Mouse (Mus musculus) limb, embryonic 13.5 days (tissue): ENCODE data around the gene Decr2. TPM values are rescaled to one million over a fixed set of nuclear protein-coding genes. Genes with fewer than 3 reads are reported as not detected.
"Not testable (repeated sequence)": the region's sequence is repeated elsewhere in the genome, so short reads cannot be mapped to it uniquely, and the experiment has no call there.

Source experiments
- ATAC-seq: fragments of 200-750 bp; cut with Nextera tagmentation; 2 replicates; pipeline ENCODE4 v1.8.0; 2017; ENCODE audit warnings: low read depth, moderate number of reproducible peaks, moderate TSS enrichment; ENCODE audit not compliant: low FRiP score
- H3K27ac ChIP-seq: fragments of 300-500 bp; sonication (generic); 2 replicates; pipeline ENCODE4 v1.5.1; 2015; ENCODE audit warnings: inconsistent platforms, mild to moderate bottlenecking, moderate library complexity
- H3K27me3 ChIP-seq: fragments of 300-500 bp; sonication (generic); 2 replicates; pipeline ENCODE4 v1.6.1; 2015; ENCODE audit warnings: mild to moderate bottlenecking, inconsistent platforms
- H3K36me3 ChIP-seq: fragments of 300-500 bp; sonication (generic); 2 replicates; pipeline ENCODE4 v1.6.1; 2015; ENCODE audit warnings: inconsistent platforms, mild to moderate bottlenecking, moderate library complexity
- H3K4me1 ChIP-seq: fragments of 300-500 bp; sonication (generic); 2 replicates; pipeline ENCODE4 v1.6.1; 2015; ENCODE audit warnings: inconsistent platforms
- H3K4me2 ChIP-seq: fragments of 300-500 bp; sonication (generic); replicated peaks from 2 replicates; pipeline ENCODE4 v1.6.1; 2015; ENCODE audit warnings: inconsistent platforms, mild to moderate bottlenecking, moderate library complexity
- H3K4me3 ChIP-seq: fragments of 300-500 bp; sonication (generic); 2 replicates; pipeline ENCODE4 v1.5.1; 2015; ENCODE audit warnings: moderate library complexity, mild to moderate bottlenecking, inconsistent platforms
- H3K9ac ChIP-seq: fragments of 300-500 bp; sonication (generic); 2 replicates; pipeline ENCODE4 v1.6.1; 2015; ENCODE audit warnings: mild to moderate bottlenecking, inconsistent platforms
- H3K9me3 ChIP-seq: fragments of 300-500 bp; sonication (generic); 2 replicates; pipeline ENCODE4 v1.6.1; 2016; ENCODE audit warnings: inconsistent platforms
- WGBS: fragments of 180-500 bp; shearing (Covaris S2); methylation state at CpG from one replicate; pipeline ENCODE4 v1.1.7; 2015; 5-methylcytosine and 5-hydroxymethylcytosine counted together
- polyA plus RNA-seq: library from polyadenylated mRNA; unstranded; fragments of >200 nt; fragmentation: Nextera tagmentation; extraction: Ambion mirVana; gene quantifications from 2 replicates; pipeline ENCODE4 v1.2.1, GENCODE M21; 2015

The Decr2 gene
- polyA plus RNA-seq, 1 experiment from 2014 or later: 36.2 TPM

DNA sequence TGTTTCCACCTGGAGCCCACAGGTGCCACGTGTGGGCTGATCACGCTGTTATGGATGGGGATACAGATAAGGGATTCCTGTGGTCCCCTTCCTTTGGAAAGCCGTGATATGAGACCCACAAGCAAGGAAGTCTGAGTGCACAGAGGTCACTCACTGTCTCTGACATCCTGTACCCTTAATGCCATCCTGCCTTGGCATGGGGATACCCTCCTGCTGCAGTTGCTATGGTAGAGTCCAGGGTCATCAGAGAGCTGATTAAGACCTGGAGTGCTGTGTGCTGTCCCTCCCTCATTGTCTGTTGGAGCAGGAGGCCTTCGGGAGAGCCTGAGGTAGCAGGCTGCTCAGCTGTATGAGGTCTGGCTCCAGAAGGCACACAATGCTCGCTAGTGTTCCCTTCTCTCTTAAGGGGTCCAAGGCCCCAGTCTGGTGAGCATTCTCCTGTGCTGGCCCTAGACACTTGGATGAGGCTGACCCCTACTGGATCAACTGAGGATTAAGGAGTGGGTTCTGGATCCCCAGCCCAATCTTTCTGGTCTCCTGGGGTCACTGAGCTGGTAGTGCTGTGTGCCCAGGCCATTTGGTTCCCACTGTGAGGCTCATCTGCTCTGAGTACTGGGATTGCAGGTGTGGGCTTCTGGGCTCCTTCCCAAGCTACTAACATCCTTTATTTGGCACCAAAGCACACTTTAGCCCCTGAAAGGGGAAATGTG is 32.4 kb upstream of the Decr2 start:
- WGBS: 65% methylated on average over 5 of the region's 5 CpGs
- peak overlapping the region; percentile 80; the same call in 1 of the 2 replicates for H3K4me3 ChIP-seq
- no peak for ATAC-seq

DNA sequence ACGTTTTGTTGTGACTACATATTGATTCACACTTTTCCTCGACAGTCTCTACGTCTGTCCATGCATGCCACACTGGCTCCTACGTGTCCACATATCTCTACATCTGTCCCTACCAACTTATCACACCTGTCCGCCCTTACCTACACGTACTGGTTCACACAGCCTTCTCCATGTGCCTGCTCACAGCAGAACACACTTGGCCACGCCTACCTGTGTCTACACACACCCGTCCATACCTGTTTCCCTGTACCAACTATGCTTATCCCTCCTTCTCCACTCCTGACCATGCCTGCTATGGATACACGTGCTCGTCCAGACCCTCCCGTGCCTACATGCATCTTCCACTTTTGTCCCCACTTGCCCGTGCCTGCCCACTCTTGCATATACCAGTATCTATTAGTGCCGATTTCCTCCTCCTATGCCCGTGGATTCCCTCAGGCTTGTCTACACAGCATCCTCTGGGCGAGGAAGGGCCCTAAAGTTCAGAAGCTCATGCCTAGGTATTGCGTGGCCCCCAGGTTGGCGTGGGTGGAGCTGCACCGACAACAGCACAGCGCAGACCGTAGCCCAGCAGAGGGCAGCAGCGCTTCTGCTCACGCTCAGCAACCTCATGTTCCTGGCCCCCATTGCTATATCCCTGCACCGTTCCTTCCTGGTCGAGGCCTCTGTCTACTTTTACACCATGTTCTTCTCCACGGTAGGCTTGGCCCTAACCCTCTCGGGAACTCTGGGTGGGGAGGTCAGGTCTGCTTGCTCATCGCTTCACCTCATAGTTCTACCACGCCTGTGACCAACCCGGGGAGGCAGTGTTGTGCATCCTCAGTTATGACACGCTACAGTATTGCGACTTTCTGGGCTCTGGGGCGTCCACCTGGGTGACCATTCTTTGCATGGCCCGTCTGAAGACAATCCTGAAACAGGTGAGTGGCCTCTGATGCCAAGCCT is 29.9 kb upstream of the Decr2 start:
- Histone ChIP-seq H3K27me3 (peaks cover 49% of the 10 kb centered on the region), H3K9me3 (no peaks in the 10 kb centered on the region), H3K4me2 (no peak overlapping the region; the same call in 1 of the 2 replicates), H3K27ac (no peak overlapping the region), H3K36me3 (peaks cover 1% of the 10 kb centered on the region), H3K4me3 (no peak overlapping the region), H3K9ac (0 out of 2 replicates have a peak overlapping the region, but pooled peaks have one; percentile 9), H3K4me1 (peaks cover 18% of the 10 kb centered on the region)
- WGBS: 48% methylated on average over 33 of the region's 33 CpGs
- no peak; the same call in 1 of the 2 replicates for ATAC-seq

More for the DNA sequence above, 32.4 kb upstream of the Decr2 start:
- H3K27ac ChIP-seq: no peak overlapping the region
- H3K9ac ChIP-seq: no peak overlapping the region; the same call in 1 of the 2 replicates
- peaks cover 27% of the 10 kb centered on the region for H3K36me3 ChIP-seq
- no peak overlapping the region for H3K4me2 ChIP-seq
- H3K4me1 ChIP-seq: peaks cover 18% of the 10 kb centered on the region
- H3K27me3 ChIP-seq: peaks cover 24% of the 10 kb centered on the region
- no peaks in the 10 kb centered on the region for H3K9me3 ChIP-seq

DNA sequence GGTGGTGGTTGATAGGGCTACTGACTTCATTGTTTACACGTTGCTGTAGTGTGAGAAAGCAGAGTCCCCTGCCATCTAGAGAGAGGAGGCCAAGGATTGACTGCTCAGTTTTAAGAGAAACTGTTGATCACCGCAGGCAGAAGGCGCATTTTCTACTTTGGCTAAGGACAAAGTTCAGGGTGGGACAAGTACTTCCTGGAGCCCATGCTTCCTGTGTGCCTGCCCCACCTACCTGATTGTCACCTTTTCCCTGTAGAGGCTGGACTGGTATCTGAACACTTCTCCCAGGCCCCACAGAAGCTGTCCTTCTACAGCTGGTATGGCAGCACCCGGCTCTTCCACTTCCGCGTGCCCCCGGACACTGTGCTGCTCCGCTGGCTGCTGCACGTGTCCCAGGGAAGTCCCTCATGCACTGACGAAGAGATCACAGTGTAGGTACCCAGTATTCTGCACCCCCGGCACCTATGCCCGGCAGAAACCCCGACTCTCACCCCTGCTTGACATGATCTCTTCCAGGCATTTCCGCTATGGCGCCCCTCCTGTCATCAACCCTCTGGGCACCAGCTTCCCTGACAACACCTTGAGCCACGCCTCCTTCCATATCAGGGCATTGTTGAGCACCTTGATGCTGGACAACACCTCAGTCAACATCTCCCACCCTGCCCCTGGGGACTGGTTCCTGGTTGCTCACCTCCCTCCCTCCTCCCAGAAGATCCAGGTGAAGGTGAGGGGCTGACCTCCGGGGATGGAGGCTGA is 26.5 kb upstream of the Decr2 start:
- Histone ChIP-seq H3K36me3 (no peaks in the 10 kb centered on the region), H3K4me1 (peaks cover 6% of the 10 kb centered on the region; the same call in 1 of the 2 replicates), H3K4me3 (no peak overlapping the region), H3K27me3 (peaks cover 83% of the 10 kb centered on the region), H3K9ac (no peak overlapping the region), H3K27ac (no peak overlapping the region), H3K9me3 (no peaks in the 10 kb centered on the region), H3K4me2 (no peak overlapping the region)
- ATAC-seq: no peak
- 83% methylated on average over 17 of the region's 17 CpGs for WGBS

DNA sequence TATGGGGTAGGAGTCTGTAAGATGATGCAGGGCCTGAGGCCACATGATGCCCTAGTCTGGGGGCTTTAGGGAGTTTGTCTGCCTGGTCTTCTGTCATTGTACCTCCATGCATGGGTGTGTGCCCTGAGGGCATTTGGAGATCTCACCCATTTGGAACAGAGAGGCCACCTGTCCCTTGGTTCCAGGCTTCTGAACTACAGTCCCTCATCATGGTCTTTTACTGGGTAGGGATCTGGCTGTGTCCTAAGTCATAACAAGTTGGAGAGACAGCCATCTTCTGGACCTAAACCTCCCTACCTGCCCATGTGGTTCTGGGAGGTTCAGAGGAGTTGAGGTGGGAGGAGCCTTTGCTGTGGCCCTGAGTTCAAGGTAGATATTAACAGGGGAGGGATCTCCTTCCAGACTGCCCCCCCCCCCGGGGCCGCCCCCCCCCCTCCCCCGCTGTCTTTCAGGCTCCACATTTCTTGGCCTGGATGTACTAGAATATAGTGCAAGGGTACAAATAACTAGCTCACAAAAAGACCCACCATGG is 25.9 kb upstream of the Decr2 start:
- Histone ChIP-seq H3K9ac (no peak overlapping the region), H3K27me3 (peaks cover 90% of the 10 kb centered on the region), H3K4me2 (no peak overlapping the region), H3K9me3 (no peaks in the 10 kb centered on the region), H3K36me3 (no peaks in the 10 kb centered on the region), H3K4me1 (peaks cover 9% of the 10 kb centered on the region), H3K4me3 (no peak overlapping the region), H3K27ac (no peak overlapping the region)
- ATAC-seq: no peak
- WGBS: 68% methylated on average over 3 of the region's 3 CpGs

DNA sequence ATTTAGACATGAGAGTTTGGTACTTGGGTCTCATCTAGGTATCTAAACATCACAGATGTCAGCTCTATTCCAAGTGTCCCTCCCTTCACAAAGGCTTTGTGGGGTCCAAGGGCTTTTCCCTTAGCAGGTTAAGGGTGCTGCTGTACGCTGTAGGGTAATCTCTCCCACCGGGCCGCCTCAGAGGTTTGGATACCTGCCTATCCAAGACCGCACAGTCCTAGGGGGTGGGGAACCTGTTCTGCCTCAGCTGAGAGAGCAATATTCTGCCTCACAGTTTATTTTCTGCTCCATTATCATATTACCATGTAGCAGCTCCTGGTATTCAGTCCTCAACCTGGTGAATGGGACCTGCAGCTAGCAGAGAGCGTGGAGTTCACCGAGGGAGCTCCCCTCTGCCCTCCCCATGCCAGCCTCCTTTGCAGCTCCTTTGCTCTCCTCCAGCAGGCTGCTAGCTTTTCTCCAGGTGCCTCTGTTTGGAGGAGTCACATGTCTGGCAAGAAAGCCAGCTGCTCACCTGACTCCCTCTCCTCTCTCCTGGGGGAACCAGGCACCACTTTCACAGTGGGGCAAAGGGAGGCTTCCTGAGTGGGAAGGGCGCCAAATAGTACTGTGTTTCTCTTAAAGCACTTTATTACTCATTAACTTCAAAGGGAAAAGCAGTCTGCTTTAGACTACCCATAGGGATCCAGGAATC is 25.2 kb upstream of the Decr2 start:
- no peak overlapping the region for H3K4me3 ChIP-seq
- no peaks in the 10 kb centered on the region for H3K36me3 ChIP-seq
- no peak overlapping the region for H3K9ac ChIP-seq
- ATAC-seq: no peak
- 77% methylated on average over 7 of the region's 7 CpGs for WGBS
- peaks cover 96% of the 10 kb centered on the region for H3K27me3 ChIP-seq
- no peak overlapping the region for H3K4me2 ChIP-seq
- H3K27ac ChIP-seq: no peak overlapping the region
- H3K4me1 ChIP-seq: peaks cover 15% of the 10 kb centered on the region
- H3K9me3 ChIP-seq: no peaks in the 10 kb centered on the region

DNA sequence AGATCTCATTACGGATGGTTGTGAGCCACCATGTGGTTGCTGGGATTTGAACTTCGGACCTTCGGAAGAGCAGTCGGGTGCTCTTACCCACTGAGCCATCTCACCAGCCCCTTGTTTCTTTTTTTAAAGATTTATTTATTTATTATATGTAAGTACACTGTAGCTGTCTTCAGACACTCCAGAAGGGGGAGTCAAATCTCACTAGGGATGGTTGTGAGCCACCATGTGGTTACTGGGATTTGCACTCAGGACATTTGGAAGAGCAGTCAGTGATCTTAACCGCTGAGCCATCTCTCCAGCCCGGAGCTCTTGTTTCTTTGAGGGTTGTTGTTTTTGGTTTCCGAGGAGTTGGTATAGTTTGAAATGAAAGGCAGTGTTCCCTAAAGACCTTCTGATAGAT is 24.3 kb upstream of the Decr2 start:
- not testable (repeated sequence) for H3K9ac ChIP-seq, H3K9me3 ChIP-seq, ATAC-seq, H3K27ac ChIP-seq, H3K4me2 ChIP-seq, H3K36me3 ChIP-seq, H3K4me3 ChIP-seq
- H3K4me1 ChIP-seq: peaks cover 12% of the 10 kb centered on the region
- 68% methylated on average over 7 of the region's 7 CpGs for WGBS
- H3K27me3 ChIP-seq: peaks cover 97% of the 10 kb centered on the region

DNA sequence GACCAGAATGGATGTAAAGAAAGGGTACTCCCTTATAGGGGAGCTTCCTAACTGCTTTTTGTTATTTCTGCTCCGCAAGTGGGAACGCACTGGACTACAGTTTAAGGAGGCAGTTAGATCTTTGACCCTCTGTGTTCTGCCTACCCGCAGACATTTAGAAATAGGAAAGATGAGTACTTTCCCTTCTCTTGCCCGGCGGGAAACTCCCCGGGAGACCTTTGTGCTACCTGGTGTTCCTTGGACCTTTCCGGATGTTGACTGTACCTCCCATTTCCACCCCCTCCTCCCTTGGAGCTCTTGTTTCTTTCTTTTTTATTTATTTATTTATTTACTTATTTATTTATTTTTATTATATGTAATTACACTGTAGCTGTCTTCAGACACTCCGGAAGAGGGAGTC is 23.9 kb upstream of the Decr2 start:
- WGBS: 14% methylated on average over 8 of the region's 8 CpGs

DNA sequence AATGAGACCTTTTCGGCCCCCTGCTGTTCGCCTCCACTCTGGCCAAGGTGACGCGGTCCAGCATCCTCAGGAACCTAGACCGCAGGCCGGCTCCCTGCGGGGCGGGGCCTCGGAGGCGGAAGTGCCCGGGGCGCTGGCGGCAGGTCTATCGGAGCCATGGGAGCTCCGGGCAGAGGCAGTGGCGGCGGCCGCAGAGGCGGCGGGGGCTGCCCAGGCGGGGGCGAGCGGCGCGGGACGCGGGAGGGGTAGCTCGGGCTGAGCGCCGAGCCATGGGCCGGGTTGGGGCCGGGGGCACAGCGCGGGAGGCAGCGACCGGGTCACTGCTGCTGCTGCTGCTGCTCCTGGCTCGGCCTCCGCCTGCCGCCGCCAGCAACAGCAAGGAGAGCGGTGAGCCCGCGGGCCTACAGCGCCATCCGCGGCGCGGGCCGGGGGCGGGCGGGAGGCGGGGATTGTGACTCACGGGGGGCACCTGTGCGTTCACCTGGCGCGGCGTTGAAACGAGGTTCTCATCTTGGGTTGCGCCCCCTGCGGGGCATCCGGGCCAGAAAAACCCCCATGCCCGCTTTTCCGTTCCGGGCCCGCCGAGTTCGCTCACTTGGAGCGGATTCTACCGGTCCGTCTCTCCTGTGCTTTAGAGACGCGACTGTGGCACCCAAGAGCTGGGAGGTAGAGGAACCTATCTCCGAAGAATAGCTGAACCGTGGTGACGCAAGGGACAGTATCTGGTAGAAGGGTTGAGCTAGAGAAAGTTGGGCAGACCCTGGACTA is 23.2 kb upstream of the Decr2 start, which contains the start of gene Tmem8:
Gene Tmem8 (plus strand): TSS at position 119 of the 768 bp plus-strand sequence.
- Histone ChIP-seq H3K9me3 (no peaks in the 10 kb centered on the region), H3K4me2 (peak within 1 kb of the TSS; percentile 88), H3K27me3 (peaks cover 90% of the 10 kb centered on the region), H3K4me3 (peak within 1 kb of the TSS; percentile 54), H3K9ac (peak within 1 kb of the TSS; percentile 63), H3K27ac (no peak within 1 kb of the TSS), H3K4me1 (peaks cover 12% of the 10 kb centered on the region), H3K36me3 (no peaks in the 10 kb centered on the region)
- under 1% methylated on average over 71 of the region's 75 CpGs for WGBS
- ATAC-seq: peak; percentile 54

More for the DNA sequence above, 23.9 kb upstream of the Decr2 start:
- Histone ChIP-seq H3K4me2 (peak overlapping the region; percentile 88), H3K27ac (no peak overlapping the region), H3K36me3 (no peaks in the 10 kb centered on the region), H3K27me3 (peaks cover 97% of the 10 kb centered on the region), H3K4me1 (peaks cover 12% of the 10 kb centered on the region), H3K4me3 (peak overlapping the region; percentile 54), H3K9me3 (no peaks in the 10 kb centered on the region), H3K9ac (peak overlapping the region; percentile 63; the same call in 1 of the 2 replicates)
- no peak for ATAC-seq

DNA sequence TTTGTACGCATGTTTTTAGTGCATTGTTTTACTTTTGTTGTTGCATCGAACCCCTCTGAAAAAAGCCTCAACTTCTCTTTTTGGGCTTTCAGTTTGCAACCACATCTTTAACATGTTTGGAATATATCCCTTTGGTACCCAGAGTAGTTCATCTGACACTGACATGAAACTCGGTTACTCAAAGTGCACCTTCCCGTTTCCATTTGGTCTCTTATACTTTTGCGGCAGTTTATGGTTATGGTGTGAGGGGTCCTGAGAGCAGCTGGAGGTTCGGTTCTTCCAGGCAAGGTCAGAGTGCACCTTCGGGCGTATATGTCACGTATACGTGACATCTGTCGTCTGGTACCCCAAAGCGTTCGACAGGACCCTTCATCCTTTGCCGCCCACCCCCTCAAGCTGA is 22.6 kb upstream of the Decr2 start:
- Histone ChIP-seq H3K9me3 (no peaks in the 10 kb centered on the region), H3K9ac (0 out of 2 replicates have a peak overlapping the region, but pooled peaks have one; percentile 63), H3K4me1 (peaks cover 12% of the 10 kb centered on the region), H3K36me3 (no peaks in the 10 kb centered on the region), H3K4me3 (peak overlapping the region; percentile 54), H3K27ac (no peak overlapping the region), H3K4me2 (peak overlapping the region; percentile 88), H3K27me3 (peaks cover 84% of the 10 kb centered on the region)
- ATAC-seq: no peak
- WGBS: 16% methylated on average over 14 of the region's 14 CpGs

DNA sequence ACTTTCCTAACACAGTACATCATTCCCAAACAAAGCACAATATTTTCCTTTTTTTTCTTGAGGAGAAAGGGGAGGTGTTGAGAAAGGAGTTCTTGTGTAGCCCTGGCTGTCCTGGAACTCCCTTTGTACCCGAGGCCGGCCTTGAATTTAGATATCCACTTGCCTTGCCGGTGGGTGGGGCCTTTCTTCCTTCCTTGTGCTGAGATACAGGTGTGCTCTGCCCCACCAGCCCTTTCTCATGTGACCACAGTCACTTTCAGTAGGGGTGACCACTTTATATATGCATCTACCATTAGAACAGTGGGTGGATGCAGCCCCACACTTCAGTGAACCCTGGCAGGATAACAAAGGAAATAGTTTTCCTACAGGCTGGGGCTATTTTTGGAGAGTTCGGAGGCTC is 21.6 kb upstream of the Decr2 start:
- no peak overlapping the region for H3K4me3 ChIP-seq
- H3K4me1 ChIP-seq: peaks cover 12% of the 10 kb centered on the region
- no peak for ATAC-seq
- peaks cover 74% of the 10 kb centered on the region for H3K27me3 ChIP-seq
- no peak overlapping the region for H3K4me2 ChIP-seq
- WGBS: 36% methylated on average over 4 of the region's 4 CpGs
- no peaks in the 10 kb centered on the region for H3K9me3 ChIP-seq
- H3K9ac ChIP-seq: no peak overlapping the region
- H3K36me3 ChIP-seq: no peaks in the 10 kb centered on the region
- no peak overlapping the region for H3K27ac ChIP-seq
